Mouse (Mus musculus): ENCODE measurements around the gene Nat8f7. TPM values are rescaled to one million over a fixed set of nuclear protein-coding genes. Genes with fewer than 3 reads are reported as not detected.

The Nat8f7 gene
- total RNA-seq (2023), result not detected

GRCm38 (mm10) chr6:85713105-85713504 lies at the start of gene Nat8f7:
TSS of gene Nat8f7 (minus strand) at chr6:85713205.

Other genes starting within 250 kb of the Nat8f7 start
- not detected for gene Fbxo41, start 210.2 kb downstream of the Nat8f7 start, total RNA-seq (2023)
- gene Egr4, start 199.6 kb downstream of the Nat8f7 start, total RNA-seq (2023), result not detected
- 1 to 10 TPM; 8.7 to 9.8 TPM for gene Alms1, start 125.7 kb downstream of the Nat8f7 start, total RNA-seq (2023)
- gene Nat8f3, start 52.5 kb upstream of the Nat8f7 start, total RNA-seq (2023), result not detected
- not detected for gene Nat8f6, start 107.7 kb upstream of the Nat8f7 start, total RNA-seq (2023)
- gene Nat8f5, start 107.8 kb upstream of the Nat8f7 start, total RNA-seq (2023), result not detected
- gene Nat8, start 118.9 kb upstream of the Nat8f7 start, total RNA-seq (2023), result not detected
- gene Nat8f2, start 156.0 kb upstream of the Nat8f7 start, total RNA-seq (2023), result not detected
- under 1 TPM; 0.85 to 0.86 TPM for gene Nat8f4, start 191.7 kb upstream of the Nat8f7 start, total RNA-seq (2023)
- 1 to 10 TPM; 6.1 to 8.4 TPM for gene Tprkb, start 198.7 kb upstream of the Nat8f7 start, total RNA-seq (2023)
- gene Nat8f1, start 202.5 kb upstream of the Nat8f7 start, total RNA-seq (2023), result 1 to 10 TPM in 1 of 2 experiments, under 1 TPM in 1; 0.95 to 2.8 TPM
- gene Dusp11, start 248.5 kb upstream of the Nat8f7 start, total RNA-seq (2023), result 100 to 1,000 TPM; 103 to 125 TPM